Mouse (Mus musculus): Measurements from ENCODE around the gene Tpra1. TPM values are rescaled to one million over a fixed set of nuclear protein-coding genes. Genes with fewer than 3 reads are reported as not detected.

The Tpra1 gene
- polyA plus RNA-seq, 1 experiment from 2014 or later = 75.1 TPM

DNA sequence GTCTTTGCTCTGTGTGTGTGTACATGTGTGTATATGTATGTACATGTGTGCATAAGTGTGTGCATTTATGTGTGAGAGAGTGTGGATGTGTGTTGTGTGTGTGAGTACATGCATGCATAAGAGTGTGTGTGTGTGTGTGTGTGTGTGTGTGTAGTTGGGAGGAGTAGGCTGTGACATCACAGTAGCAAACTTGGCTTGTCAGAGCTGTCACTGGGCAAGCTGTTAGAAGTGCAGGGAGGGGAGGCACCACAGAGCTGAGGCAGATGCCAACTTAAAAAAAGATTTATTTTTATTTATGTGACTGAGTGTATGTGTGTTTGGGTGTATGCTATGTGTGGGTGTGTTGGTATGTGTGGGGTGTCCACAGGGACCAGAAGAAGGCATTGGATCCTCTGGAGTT is 11.4 kb downstream of the Tpra1 start:
- H3K36me3 ChIP-seq = peaks cover 43% of the 10 kb centered on the region
- ATAC-seq (replicated peaks; ENCODE audit: low FRiP score) = no peak
- no peaks in the 10 kb centered on the region for H3K9me3 ChIP-seq (replicated peaks)
- no peak overlapping the region for H3K4me3 ChIP-seq (replicated peaks)
- H3K27me3 ChIP-seq = no peaks in the 10 kb centered on the region
- H3K4me1 ChIP-seq = no peaks in the 10 kb centered on the region
- H3K4me2 ChIP-seq = no peak overlapping the region
- no peak overlapping the region for H3K27ac ChIP-seq
- no peak overlapping the region for H3K9ac ChIP-seq

DNA sequence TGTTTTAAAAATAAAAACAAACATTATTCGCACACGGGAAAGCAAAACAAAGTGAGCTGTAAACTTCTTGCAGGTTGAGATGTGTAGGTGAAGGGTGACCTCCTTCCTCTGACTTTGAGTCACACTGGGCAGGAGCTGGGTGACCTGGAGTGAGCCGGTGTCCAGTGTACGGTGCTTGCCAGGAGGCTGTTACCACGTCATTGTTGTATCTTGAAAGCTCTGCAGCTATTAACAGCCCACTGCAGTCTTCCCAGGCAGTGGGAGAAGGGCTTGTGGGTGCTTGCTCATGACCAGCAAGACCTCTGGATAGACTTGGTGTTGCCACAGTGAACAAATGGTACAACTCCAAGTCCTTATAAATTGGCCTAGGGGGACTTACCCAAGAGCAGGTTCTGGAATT is 12.7 kb downstream of the Tpra1 start:
- WGBS = 60% methylated on average over 5 of the region's 5 CpGs
- no peak overlapping the region for H3K4me3 ChIP-seq (replicated peaks)
- no peak for ATAC-seq (replicated peaks; ENCODE audit: low FRiP score)
- H3K27ac ChIP-seq = no peak overlapping the region
- no peaks in the 10 kb centered on the region for H3K9me3 ChIP-seq (replicated peaks)
- peaks cover 30% of the 10 kb centered on the region for H3K36me3 ChIP-seq
- H3K4me1 ChIP-seq = no peaks in the 10 kb centered on the region
- no peak overlapping the region for H3K4me2 ChIP-seq
- no peak overlapping the region for H3K9ac ChIP-seq
- H3K27me3 ChIP-seq = no peaks in the 10 kb centered on the region

DNA sequence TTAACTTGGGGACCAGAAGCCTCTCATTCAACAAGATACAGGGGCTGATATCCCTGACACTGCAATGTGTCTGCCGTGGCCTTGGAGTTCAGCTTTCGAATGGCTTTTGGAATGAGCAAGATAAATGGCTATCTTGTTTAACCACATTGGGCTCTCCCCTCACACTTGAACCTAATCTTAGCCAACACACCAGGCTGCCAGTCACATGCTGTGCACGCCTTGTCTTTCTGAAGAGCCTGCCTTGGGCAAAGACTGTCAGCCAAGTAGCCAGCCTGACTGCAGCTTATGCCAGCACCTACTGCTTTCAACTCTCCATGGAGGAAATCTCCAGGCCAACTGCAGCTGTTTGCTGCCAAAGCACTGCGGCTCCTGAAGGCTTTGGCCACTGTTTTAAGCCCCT is 13.5 kb downstream of the Tpra1 start:
- Histone ChIP-seq H3K4me2 (no peak overlapping the region), H3K36me3 (peaks cover 23% of the 10 kb centered on the region), H3K9me3 (replicated peaks) (no peaks in the 10 kb centered on the region), H3K9ac (no peak overlapping the region), H3K27ac (no peak overlapping the region), H3K27me3 (no peaks in the 10 kb centered on the region), H3K4me3 (replicated peaks) (no peak overlapping the region), H3K4me1 (no peaks in the 10 kb centered on the region)
- ATAC-seq (replicated peaks; ENCODE audit: low FRiP score) = peak; percentile 74; the same call in 1 of the 2 replicates
- WGBS = 86% methylated on average over 4 of the region's 4 CpGs

DNA sequence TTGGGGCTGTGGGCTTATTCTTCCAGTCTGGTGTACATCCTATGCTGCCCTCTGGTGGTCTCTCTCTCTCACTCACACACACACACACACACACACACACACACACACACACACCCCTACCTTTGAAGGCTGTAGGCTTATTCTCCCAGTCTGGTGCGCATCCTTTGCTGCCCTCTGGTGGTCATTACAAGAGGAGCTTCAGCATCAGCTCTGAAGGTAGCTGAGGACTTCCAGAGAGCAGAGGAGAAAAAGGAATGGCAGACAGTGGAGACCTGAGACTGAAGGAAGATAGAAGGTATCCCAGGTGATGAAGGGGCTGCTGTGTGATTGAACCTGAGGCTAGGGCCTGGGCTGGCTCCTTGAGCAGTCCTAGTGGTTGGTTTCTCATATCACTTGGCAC is 14.1 kb downstream of the Tpra1 start:
- WGBS = 48% methylated on average over 1 of the region's 1 CpGs
- H3K9ac ChIP-seq = no peak overlapping the region
- H3K9me3 ChIP-seq (replicated peaks) = no peaks in the 10 kb centered on the region
- H3K36me3 ChIP-seq = peaks cover 17% of the 10 kb centered on the region
- no peak for ATAC-seq (replicated peaks; ENCODE audit: low FRiP score)
- H3K27me3 ChIP-seq = no peaks in the 10 kb centered on the region
- H3K4me1 ChIP-seq = no peaks in the 10 kb centered on the region
- H3K4me3 ChIP-seq (replicated peaks) = no peak overlapping the region
- H3K4me2 ChIP-seq = no peak overlapping the region
- no peak overlapping the region for H3K27ac ChIP-seq

GRCm38 (mm10) chr6:88918802-88919201 is 16.8 kb downstream of the Tpra1 start:
- no peak overlapping the region for H3K27ac ChIP-seq
- H3K4me3 ChIP-seq (replicated peaks) = no peak overlapping the region
- no peak for ATAC-seq (replicated peaks; ENCODE audit: low FRiP score)
- no peaks in the 10 kb centered on the region for H3K36me3 ChIP-seq
- H3K9ac ChIP-seq = no peak overlapping the region
- 85% methylated on average over 8 of the region's 8 CpGs for WGBS
- H3K4me1 ChIP-seq = no peaks in the 10 kb centered on the region; the same call in 1 of the 2 replicates
- no peak overlapping the region for H3K4me2 ChIP-seq
- no peaks in the 10 kb centered on the region for H3K9me3 ChIP-seq (replicated peaks)
- H3K27me3 ChIP-seq = no peaks in the 10 kb centered on the region

GRCm38 (mm10) chr6:88924502-88925275 is 22.6 kb downstream of the Tpra1 start:
- peak overlapping the region; percentile 78 for H3K27ac ChIP-seq
- no peak overlapping the region for H3K4me2 ChIP-seq
- no peaks in the 10 kb centered on the region for H3K27me3 ChIP-seq
- H3K4me3 ChIP-seq (replicated peaks) = no peak overlapping the region
- WGBS = 6% methylated on average over 5 of the region's 5 CpGs
- no peaks in the 10 kb centered on the region for H3K9me3 ChIP-seq (replicated peaks)
- peaks cover 22% of the 10 kb centered on the region for H3K4me1 ChIP-seq
- H3K36me3 ChIP-seq = no peaks in the 10 kb centered on the region
- H3K9ac ChIP-seq = no peak overlapping the region
- ATAC-seq (replicated peaks; ENCODE audit: low FRiP score) = 0 out of 2 replicates have a peak, but pooled peaks have one; percentile 5

GRCm38 (mm10) chr6:88925640-88926205 is 23.7 kb downstream of the Tpra1 start:
- H3K9me3 ChIP-seq (replicated peaks) = no peaks in the 10 kb centered on the region
- ATAC-seq (replicated peaks; ENCODE audit: low FRiP score) = no peak
- no peak overlapping the region for H3K4me3 ChIP-seq (replicated peaks)
- no peak overlapping the region for H3K4me2 ChIP-seq
- H3K36me3 ChIP-seq = no peaks in the 10 kb centered on the region
- H3K4me1 ChIP-seq = peaks cover 22% of the 10 kb centered on the region
- WGBS = 24% methylated on average over 4 of the region's 4 CpGs
- H3K27ac ChIP-seq = no peak overlapping the region
- H3K9ac ChIP-seq = no peak overlapping the region
- H3K27me3 ChIP-seq = no peaks in the 10 kb centered on the region

- no peak overlapping the region for H3K4me3 ChIP-seq (replicated peaks)
- no peaks in the 10 kb centered on the region for H3K27me3 ChIP-seq
- H3K36me3 ChIP-seq = no peaks in the 10 kb centered on the region
- H3K9me3 ChIP-seq (replicated peaks) = no peaks in the 10 kb centered on the region
- no peak overlapping the region for H3K4me2 ChIP-seq
- peaks cover 22% of the 10 kb centered on the region for H3K4me1 ChIP-seq
- no peak overlapping the region for H3K27ac ChIP-seq
- H3K9ac ChIP-seq = no peak overlapping the region
- no peak for ATAC-seq (replicated peaks; ENCODE audit: low FRiP score)
- WGBS = 50% methylated on average over 3 of the region's 3 CpGs
These were observed 24.8 kb downstream of the Tpra1 start for GRCm38 (mm10) chr6:88926870-88927269.

DNA sequence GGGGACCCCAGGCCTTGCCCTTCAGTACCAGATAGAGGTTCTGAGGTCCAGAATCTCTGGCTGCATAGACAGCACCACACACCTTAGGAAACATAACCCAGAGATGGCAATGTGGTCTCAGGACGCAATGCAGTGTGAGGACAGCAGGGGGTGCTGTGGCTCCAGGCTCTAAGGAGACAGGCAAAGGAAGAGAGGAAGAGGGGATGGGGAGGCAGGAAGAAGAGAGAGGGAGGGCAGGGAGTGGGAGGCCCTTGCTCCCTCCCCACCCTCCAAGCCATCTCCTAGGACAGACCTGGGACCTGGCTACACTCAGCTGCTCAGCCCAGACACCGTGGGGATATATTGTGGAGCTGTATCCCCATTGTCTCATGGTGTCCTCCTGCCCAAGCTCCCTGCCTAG is 25.5 kb downstream of the Tpra1 start:
- 21% methylated on average over 2 of the region's 2 CpGs for WGBS
- H3K4me3 ChIP-seq (replicated peaks) = no peak overlapping the region
- no peak overlapping the region for H3K27ac ChIP-seq
- H3K4me2 ChIP-seq = no peak overlapping the region
- peaks cover 22% of the 10 kb centered on the region for H3K4me1 ChIP-seq
- peak; percentile 43; the same call in 1 of the 2 replicates for ATAC-seq (replicated peaks; ENCODE audit: low FRiP score)
- no peaks in the 10 kb centered on the region for H3K27me3 ChIP-seq
- H3K9ac ChIP-seq = no peak overlapping the region
- no peaks in the 10 kb centered on the region for H3K36me3 ChIP-seq
- H3K9me3 ChIP-seq (replicated peaks) = no peaks in the 10 kb centered on the region

- Histone ChIP-seq H3K27ac (no peak overlapping the region), H3K4me1 (peaks cover 22% of the 10 kb centered on the region), H3K4me2 (no peak overlapping the region), H3K27me3 (no peaks in the 10 kb centered on the region), H3K9ac (no peak overlapping the region), H3K4me3 (replicated peaks) (no peak overlapping the region), H3K9me3 (replicated peaks) (no peaks in the 10 kb centered on the region), H3K36me3 (no peaks in the 10 kb centered on the region)
- no peak for ATAC-seq (replicated peaks; ENCODE audit: low FRiP score)
- 80% methylated on average over 1 of the region's 1 CpGs for WGBS
These were observed 26.0 kb downstream of the Tpra1 start for GRCm38 (mm10) chr6:88928026-88928425.

DNA sequence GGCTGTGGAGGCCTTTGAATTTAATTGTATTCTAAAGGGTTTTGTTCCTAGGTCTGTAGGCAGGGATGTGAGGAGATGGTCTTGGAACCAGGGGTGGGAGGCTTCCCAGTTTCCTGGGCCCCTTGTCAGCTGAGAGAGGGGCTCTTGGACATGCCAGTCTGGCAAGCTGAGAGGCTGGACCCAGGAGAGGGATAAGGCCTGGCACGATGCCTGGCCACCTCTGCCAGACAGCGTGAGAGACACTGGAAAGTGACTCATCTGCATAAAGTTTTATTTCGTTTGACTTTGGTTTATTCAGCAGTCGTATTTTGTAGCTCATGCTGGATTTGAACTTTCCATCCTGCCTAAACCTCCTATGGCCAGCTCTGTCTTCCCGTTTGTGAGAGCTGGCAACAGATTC is 26.5 kb downstream of the Tpra1 start:
- 83% methylated on average over 5 of the region's 5 CpGs for WGBS
- no peaks in the 10 kb centered on the region for H3K9me3 ChIP-seq (replicated peaks)
- no peaks in the 10 kb centered on the region for H3K36me3 ChIP-seq
- H3K4me1 ChIP-seq = peaks cover 25% of the 10 kb centered on the region
- no peak for ATAC-seq (replicated peaks; ENCODE audit: low FRiP score)
- no peak overlapping the region for H3K27ac ChIP-seq
- H3K4me2 ChIP-seq = no peak overlapping the region
- H3K9ac ChIP-seq = no peak overlapping the region
- no peaks in the 10 kb centered on the region for H3K27me3 ChIP-seq
- H3K4me3 ChIP-seq (replicated peaks) = no peak overlapping the region

DNA sequence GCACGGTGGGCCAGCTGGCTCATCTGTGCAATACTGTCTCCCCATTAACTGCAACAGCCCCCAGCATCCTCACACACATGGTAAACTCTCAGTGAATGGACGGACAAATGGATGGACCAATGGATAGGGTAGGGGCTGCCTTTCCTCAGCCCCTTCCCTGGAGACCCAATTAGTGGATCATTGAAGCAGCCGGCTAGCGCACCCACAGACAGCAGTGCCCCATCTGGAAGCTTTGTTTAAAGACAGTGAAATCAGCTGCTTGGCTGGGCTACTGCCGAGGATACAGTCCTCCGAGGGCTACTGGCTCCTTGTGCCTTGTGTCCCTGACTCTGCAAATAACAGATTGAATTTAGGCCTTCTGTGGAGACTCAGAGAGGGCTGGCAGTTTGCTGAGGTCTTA is 27.4 kb downstream of the Tpra1 start:
- H3K4me3 ChIP-seq (replicated peaks) = no peak overlapping the region
- no peak overlapping the region for H3K4me2 ChIP-seq
- peaks cover 28% of the 10 kb centered on the region for H3K4me1 ChIP-seq
- H3K9ac ChIP-seq = no peak overlapping the region
- H3K27me3 ChIP-seq = no peaks in the 10 kb centered on the region
- H3K36me3 ChIP-seq = no peaks in the 10 kb centered on the region
- H3K27ac ChIP-seq = no peak overlapping the region
- WGBS = 69% methylated on average over 6 of the region's 6 CpGs
- H3K9me3 ChIP-seq (replicated peaks) = no peaks in the 10 kb centered on the region
- no peak for ATAC-seq (replicated peaks; ENCODE audit: low FRiP score)

DNA sequence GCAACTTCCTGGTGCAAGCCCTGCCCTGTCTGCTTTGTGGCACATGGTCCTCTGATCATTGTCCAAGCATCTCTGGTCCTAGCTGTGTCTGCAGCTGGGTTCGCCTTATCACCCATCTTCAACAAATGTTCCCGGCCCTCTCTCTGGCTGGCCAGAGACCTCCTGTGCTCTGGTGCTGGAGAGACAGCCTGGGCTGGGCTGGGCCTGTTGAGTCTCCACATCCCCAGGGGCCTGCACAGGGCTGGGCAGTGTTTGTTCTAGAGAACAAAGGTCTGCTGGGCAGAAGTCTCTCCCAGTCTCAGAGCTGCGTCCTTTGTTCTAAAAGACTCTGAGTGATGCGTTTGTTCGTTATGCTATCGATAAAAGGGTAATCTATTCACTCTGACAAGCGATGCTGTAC is 28.0 kb downstream of the Tpra1 start:
- peaks cover 28% of the 10 kb centered on the region for H3K4me1 ChIP-seq
- H3K36me3 ChIP-seq = no peaks in the 10 kb centered on the region
- H3K9me3 ChIP-seq (replicated peaks) = no peaks in the 10 kb centered on the region
- no peak overlapping the region for H3K9ac ChIP-seq
- ATAC-seq (replicated peaks; ENCODE audit: low FRiP score) = no peak
- H3K4me2 ChIP-seq = no peak overlapping the region
- no peaks in the 10 kb centered on the region for H3K27me3 ChIP-seq
- no peak overlapping the region for H3K4me3 ChIP-seq (replicated peaks)
- WGBS = 76% methylated on average over 7 of the region's 7 CpGs
- H3K27ac ChIP-seq = no peak overlapping the region

Measured in kidney, embryonic 15.5 days (tissue).